Mouse (Mus musculus) layer of hippocampus, postnatal 25 days (tissue): ENCODE measurements around the gene Hist1h4b. TPM values are rescaled to one million over a fixed set of nuclear protein-coding genes. Genes with fewer than 3 reads are reported as not detected.

Source experiments
- DNase-seq, 2 experiments: peaks; one replicate each; pipeline ENCODE4 v3.0.0; 2022; ENCODE audit warnings: mixed read lengths in 2 of 2, low spot score in 1 of 2; ENCODE audit errors: extremely low spot score in 1 of 2
- microRNA-seq, 2 experiments: library from miRNA; unstranded; fragments of <30 nt; microRNA quantifications; one replicate each; pipeline ENCODE4 v1.2.0; 2021
- total RNA-seq, 2 experiments: library from RNA; stranded (reverse); gene quantifications; 2 replicates each; pipeline ENCODE4 v1.2.3; 2021

Hist1h4b gene
- total RNA-seq, 2 experiments from 2014 or later: 71.8 to 80.9 TPM

- DNase-seq: peak; percentile 16 to 21
These were observed 15.9 kb downstream of the Hist1h4b start for GRCm38 (mm10) chr13:23772561-23773313.

GRCm38 (mm10) chr13:23778339-23778738 is 21.5 kb downstream of the Hist1h4b start:
- DNase-seq: no peak

GRCm38 (mm10) chr13:23779025-23779424 is 22.2 kb downstream of the Hist1h4b start:
- DNase-seq: no peak

- DNase-seq: peak in 1 of 2 experiments; percentile 47
These were observed 35.7 kb downstream of the Hist1h4b start for GRCm38 (mm10) chr13:23792520-23792919.

GRCm38 (mm10) chr13:23799405-23799804 is 42.6 kb downstream of the Hist1h4b start:
- no peak for DNase-seq

- no peak for DNase-seq
These were observed 47.7 kb downstream of the Hist1h4b start for GRCm38 (mm10) chr13:23804532-23804931.

- no peak for DNase-seq
These were observed 49.7 kb downstream of the Hist1h4b start, which contains the start of gene Slc17a2 for GRCm38 (mm10) chr13:23806422-23807052. Gene Slc17a2, plus strand, starts transcription at chr13:23806993.

Small RNA genes within 50 kb of the gene (microRNA-seq; reads per million reads assigned to microRNA genes)
- gene Gm44314 (0 reads per million in 2 experiments), gene Gm44484 (0 reads per million in 2 experiments)

Other genes starting within 250 kb of the Hist1h4b start
- gene Hist1h4h, start 226.0 kb upstream of the Hist1h4b start, total RNA-seq: 100 to 1,000 TPM; 289 to 367 TPM
- gene Hist1h2af, start 223.1 kb upstream of the Hist1h4b start, total RNA-seq: 10 to 100 TPM in 1 of 2 experiments, 1 to 10 TPM in 1; 7.8 to 12.2 TPM
- 1 to 10 TPM; 3.6 to 5.7 TPM for gene Hist1h3g, start 221.6 kb upstream of the Hist1h4b start, total RNA-seq
- gene Hist1h2bh, start 213.6 kb upstream of the Hist1h4b start, total RNA-seq: 1 to 10 TPM in 1 of 2 experiments, under 1 TPM in 1; 0.94 to 1.1 TPM
- gene Hist1h3f, start 213.0 kb upstream of the Hist1h4b start, total RNA-seq: 10 to 100 TPM; 15.7 to 16.5 TPM
- gene Hist1h4f, start 205.4 kb upstream of the Hist1h4b start, total RNA-seq: 100 to 1,000 TPM; 127 to 164 TPM
- 1 to 10 TPM; 4.7 to 4.8 TPM for gene Hist1h1d, start 203.8 kb upstream of the Hist1h4b start, total RNA-seq
- gene Hist1h3e, start 194.6 kb upstream of the Hist1h4b start, total RNA-seq: 10 to 100 TPM; 47.8 to 50.0 TPM
- 1 to 10 TPM; 4.6 to 7.9 TPM for gene Hist1h2ae, start 185.8 kb upstream of the Hist1h4b start, total RNA-seq
- 10 to 100 TPM; 79.1 to 83.5 TPM for gene Hist1h2bg, start 185.6 kb upstream of the Hist1h4b start, total RNA-seq
- 10 to 100 TPM; 26.4 to 30.6 TPM for gene Hist1h2bf, start 182.8 kb upstream of the Hist1h4b start, total RNA-seq
- 10 to 100 TPM in 1 of 2 experiments, 1 to 10 TPM in 1; 7.1 to 11.6 TPM for gene Hist1h2ad, start 182.6 kb upstream of the Hist1h4b start, total RNA-seq
- 10 to 100 TPM; 10.0 to 14.4 TPM for gene Hist1h3d, start 181.2 kb upstream of the Hist1h4b start, total RNA-seq
- 100 to 1,000 TPM; 129 to 153 TPM for gene Hist1h4d, start 175.4 kb upstream of the Hist1h4b start, total RNA-seq
- gene Hist1h2be, start 135.9 kb upstream of the Hist1h4b start, total RNA-seq: 1 to 10 TPM; 7.1 to 8.3 TPM
- 10 to 100 TPM; 45.8 to 59.4 TPM for gene Hist1h1e, start 134.5 kb upstream of the Hist1h4b start, total RNA-seq
- 1 to 10 TPM; 3.1 to 3.3 TPM for gene Hist1h2ac, start 73.1 kb upstream of the Hist1h4b start, total RNA-seq
- 10 to 100 TPM; 50.7 to 51.1 TPM for gene Hist1h2bc, start 72.8 kb upstream of the Hist1h4b start, total RNA-seq
- gene Hist1h1t, start 61.2 kb upstream of the Hist1h4b start, total RNA-seq: not detected
- 100 to 1,000 TPM in 1 of 2 experiments, 10 to 100 TPM in 1; 92.2 to 102 TPM for gene Hist1h4c, start 58.6 kb upstream of the Hist1h4b start, total RNA-seq
- 1 to 10 TPM; 3.5 to 3.6 TPM for gene Hfe, start 46.2 kb upstream of the Hist1h4b start, total RNA-seq
- 10 to 100 TPM; 53.2 to 69.4 TPM for gene Hist1h1c, start 18.2 kb upstream of the Hist1h4b start, total RNA-seq
- 1 to 10 TPM; 4.6 to 6.0 TPM for gene Hist1h3c, start 11.4 kb upstream of the Hist1h4b start, total RNA-seq
- 10 to 100 TPM; 20.1 to 33.5 TPM for gene Hist1h2bb, start 10.3 kb upstream of the Hist1h4b start, total RNA-seq
- 10 to 100 TPM; 24.8 to 42.0 TPM for gene Hist1h2ab, start 5.9 kb upstream of the Hist1h4b start, total RNA-seq
- 10 to 100 TPM; 12.3 to 22.8 TPM for gene Hist1h3b, start 4.7 kb upstream of the Hist1h4b start, total RNA-seq
- gene Hist1h4a, start 4.2 kb downstream of the Hist1h4b start, total RNA-seq: 10 to 100 TPM; 42.9 to 58.9 TPM
- 10 to 100 TPM; 30.8 to 53.8 TPM for gene Hist1h3a, start 5.4 kb downstream of the Hist1h4b start, total RNA-seq
- 10 to 100 TPM; 15.6 to 24.5 TPM for gene Hist1h1a, start 6.7 kb downstream of the Hist1h4b start, total RNA-seq
- not detected for gene Trim38, start 12.9 kb downstream of the Hist1h4b start, total RNA-seq
- under 1 TPM in 1 of 2 experiments, not detected in 1; 0.12 TPM for gene Slc17a2, start 50.0 kb downstream of the Hist1h4b start, total RNA-seq
- not detected for gene Slc17a3, start 82.4 kb downstream of the Hist1h4b start, total RNA-seq
- gene Slc17a1, start 110.7 kb downstream of the Hist1h4b start, total RNA-seq: not detected
- not detected for gene Slc17a4, start 158.0 kb downstream of the Hist1h4b start, total RNA-seq
- not detected for gene Hist1h2ba, start 177.1 kb downstream of the Hist1h4b start, total RNA-seq
- not detected for gene Hist1h2aa, start 177.4 kb downstream of the Hist1h4b start, total RNA-seq
- 1 to 10 TPM; 1.0 to 2.2 TPM for gene Scgn, start 234.2 kb downstream of the Hist1h4b start, total RNA-seq